Comparison of ENCODE assay signal across 17 mouse cellular contexts in the genomic region with DNA sequence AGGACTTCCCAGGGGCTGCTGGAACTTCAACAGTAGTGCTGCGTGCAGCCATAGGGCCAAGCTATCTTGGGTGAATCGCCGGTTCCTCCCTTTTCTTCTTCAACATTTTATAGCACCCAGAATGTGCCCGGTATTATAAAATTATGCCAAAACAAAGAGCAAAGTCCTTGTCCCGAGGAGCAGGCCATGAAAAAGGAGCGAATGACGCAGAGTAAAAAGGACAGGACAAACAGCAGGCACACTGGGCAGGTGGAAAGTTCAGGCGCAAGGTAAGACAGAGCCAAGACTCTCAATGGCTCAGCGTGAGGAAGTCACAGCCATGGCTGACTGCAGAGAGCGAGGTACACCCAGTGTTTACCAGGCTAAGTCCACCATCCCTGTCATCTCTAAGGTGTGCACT. TPM values are rescaled to one million over a fixed set of nuclear protein-coding genes. Genes with fewer than 3 reads are reported as not detected.
DNase-seq lines count a peak whose midpoint lies in the region; ATAC-seq and TF ChIP-seq lines count a peak whose summit lies in the region.
"Had no signal": no experiment of that assay in that cellular context is flagged by ENCODE, and none has a peak within 500 bp of the region (broad histone marks: within the 10 kb centered on the region; RNA-seq: fewer than 3 reads in every experiment).

No protein-coding gene starts in this region.

- WGBS in heart, embryonic 14.5 days, result 59% methylated on average over 10 of the region's 10 CpGs
- 55% methylated on average over 10 of the region's 10 CpGs for WGBS in heart, postnatal 0 days

- H3K4me1 ChIP-seq in heart, embryonic 14.5 days (ENCODE audit: control insufficient read depth in 2 of 2, insufficient read depth in 2 of 2, low read length in 2 of 2), result peaks cover 23 to 39% of the 10 kb centered on the region in 2 experiments
- no peaks in the 10 kb centered on the region for H3K4me1 ChIP-seq in megakaryocyte, embryonic 14.5 days
- H3K4me1 ChIP-seq in heart, postnatal 0 days (ENCODE audit: control insufficient read depth, insufficient read depth), result peaks cover 8% of the 10 kb centered on the region
- H3K4me1 ChIP-seq: liver, embryonic 15.5 days had no signal

- peak overlapping the region; percentile 45 for H3K9ac ChIP-seq in heart, embryonic 14.5 days (ENCODE audit: low read length)
- H3K9ac ChIP-seq in heart, postnatal 0 days (replicated peaks; ENCODE audit: low read depth, low read length), result peak overlapping the region; percentile 26; the same call in 1 of the 2 replicates
- H3K9ac ChIP-seq: kidney, embryonic 15.5 days; liver, embryonic 15.5 days had no signal

- H3K36me3 ChIP-seq in heart, embryonic 14.5 days (ENCODE audit: control insufficient read depth, insufficient read depth, low read length), result no peaks in the 10 kb centered on the region
- H3K36me3 ChIP-seq in megakaryocyte, embryonic 14.5 days (replicated peaks; ENCODE audit: low read length), result no peaks in the 10 kb centered on the region
- no peaks in the 10 kb centered on the region for H3K36me3 ChIP-seq in heart, postnatal 0 days (replicated peaks; ENCODE audit: control insufficient read depth, insufficient read depth, low read length)
- H3K36me3 ChIP-seq: kidney, embryonic 15.5 days; liver, embryonic 15.5 days had no signal

- no peak for TF ChIP-seq CTCF in heart, postnatal 0 days (IDR thresholded peaks at IDR 0.05; ENCODE audit: low read depth)

- no peak for ATAC-seq in heart, embryonic 14.5 days (ENCODE audit: insufficient number of reproducible peaks, insufficient read depth, low FRiP score, low read depth)
- no peak for ATAC-seq in megakaryocyte, adult 5-6 weeks (ENCODE audit: poor library complexity, severe bottlenecking)
- ATAC-seq in heart, postnatal 0 days (ENCODE audit: insufficient read depth, low read depth), result no peak
- ATAC-seq: forebrain, embryonic 16.5 days had no signal

- peak overlapping the region; percentile 44 for H3K4me2 ChIP-seq in heart, embryonic 14.5 days (ENCODE audit: low read length)
- peak overlapping the region; percentile 19 for H3K4me2 ChIP-seq in heart, postnatal 0 days (ENCODE audit: low read depth, low read length)
- H3K4me2 ChIP-seq: kidney, embryonic 15.5 days; liver, embryonic 15.5 days had no signal

- H3K27ac ChIP-seq in heart, embryonic 14.5 days (replicated peaks in 1 of 2; ENCODE audit: control insufficient read depth in 1 of 2, insufficient read depth in 1 of 2, low read depth in 2 of 2, low read length in 2 of 2), result peak overlapping the region; percentile 61 to 74
- H3K27ac ChIP-seq in heart, postnatal 0 days (ENCODE audit: low read depth), result peak overlapping the region; percentile 64
- H3K27ac ChIP-seq: kidney, embryonic 15.5 days; liver, embryonic 15.5 days had no signal

- H3K4me3 ChIP-seq in heart, embryonic 14.5 days (ENCODE audit: control insufficient read depth in 1 of 2, insufficient read depth in 1 of 2, low read depth in 1 of 2, low read length in 2 of 2), result 0 out of 4 replicates have a peak overlapping the region, but pooled peaks of 1 of the 2 experiments have one; percentile 1
- peak overlapping the region; percentile 47 for H3K4me3 ChIP-seq in megakaryocyte, embryonic 14.5 days (replicated peaks)
- H3K4me3 ChIP-seq in heart, postnatal 0 days (ENCODE audit: low read depth, low read length), result no peak overlapping the region
- H3K4me3 ChIP-seq: erythroblast, embryonic 14.5 days; kidney, embryonic 15.5 days; liver, embryonic 15.5 days had no signal

- H3K9me3 ChIP-seq in heart, embryonic 14.5 days (ENCODE audit: control insufficient read depth, low read length), result peaks cover 7% of the 10 kb centered on the region; the same call in 1 of the 2 replicates
- H3K9me3 ChIP-seq in megakaryocyte, embryonic 14.5 days, result peaks cover 28% of the 10 kb centered on the region
- H3K9me3 ChIP-seq in heart, postnatal 0 days (replicated peaks; ENCODE audit: control insufficient read depth, low read length), result 0 out of 2 replicates have a peak, but pooled peaks cover 7% of the 10 kb centered on the region
- H3K9me3 ChIP-seq: liver, embryonic 15.5 days had no signal

- TF ChIP-seq EP300 in heart, postnatal 0 days (IDR thresholded peaks at IDR 0.05; ENCODE audit: low read depth), result no peak

- DNase-seq in heart, adult 9 months (ENCODE audit: low spot score in 2 of 2), result no peak
- DNase-seq in heart, postnatal 0 days (ENCODE audit: low spot score), result no peak
- no peak for DNase-seq in Muller cell, postnatal 12 days (ENCODE audit: inconsistent ontology term)
- no peak for DNase-seq in urinary bladder, postnatal 10 days (ENCODE audit: low spot score)
- DNase-seq: adrenal gland, adult 8-10 months; cerebellum, postnatal 14 days; lung, postnatal 10 days; right cerebral cortex, adult 18-20 months; thymus, adult 2 months had no signal

- no peaks in the 10 kb centered on the region for H3K27me3 ChIP-seq in heart, embryonic 14.5 days (ENCODE audit: control insufficient read depth, insufficient read depth, low read length)
- H3K27me3 ChIP-seq in megakaryocyte, embryonic 14.5 days (replicated peaks), result peaks cover 7% of the 10 kb centered on the region
- H3K27me3 ChIP-seq in heart, postnatal 0 days (ENCODE audit: control insufficient read depth, insufficient read depth, low read length), result no peaks in the 10 kb centered on the region
- H3K27me3 ChIP-seq: kidney, embryonic 15.5 days had no signal

RNA-seq across cellular contexts. Expression of a gene that starts 5.7 kb away (rescaled TPM):
- 121 and 127 TPM in 2 replicates for polyA plus RNA-seq in heart, embryonic 14.5 days (2014; fragmentation: Nextera tagmentation; extraction: Ambion mirVana)
- not detected in 2 replicates for polyA plus RNA-seq in megakaryocyte, embryonic 14.5 days (2012; ENCODE audit: insufficient read depth, low replicate concordance)
- total RNA-seq in megakaryocyte, adult 5-6 weeks (2015), result not detected in 2 replicates
- not detected in 2 replicates for total RNA-seq in megakaryocyte, adult 5-6 weeks (2017)
- total RNA-seq in heart, postnatal 0 days (2014; rRNA removed; ENCODE audit: low replicate concordance), result 92.1 and 111 TPM in 2 replicates
- polyA plus RNA-seq in heart, postnatal 0 days (2015; fragmentation: Nextera tagmentation; extraction: Ambion mirVana), result 56.3 and 57.5 TPM in 2 replicates
- total RNA-seq: megakaryocyte-erythroid progenitor cell, adult 5-6 weeks had no signal

Comparison
In these comparisons a context has a peak if more than half of its experiments do, and no peak if none do; other contexts are left out.
1. RNA of a gene that starts 5.7 kb away (polyA plus RNA-seq): 121 to 127 TPM in heart, embryonic 14.5 days and 56.3 to 57.5 TPM in heart, postnatal 0 days; not detected in megakaryocyte, embryonic 14.5 days; every median in the first group is over 10 times any median in the second.